Mouse (Mus musculus): ENCODE results near the gene Tyk2. TPM values are rescaled to one million over a fixed set of nuclear protein-coding genes. Genes with fewer than 3 reads are reported as not detected.

The Tyk2 gene
- polyA plus RNA-seq, 1 experiment from 2014 or later = 10.8 TPM

DNA sequence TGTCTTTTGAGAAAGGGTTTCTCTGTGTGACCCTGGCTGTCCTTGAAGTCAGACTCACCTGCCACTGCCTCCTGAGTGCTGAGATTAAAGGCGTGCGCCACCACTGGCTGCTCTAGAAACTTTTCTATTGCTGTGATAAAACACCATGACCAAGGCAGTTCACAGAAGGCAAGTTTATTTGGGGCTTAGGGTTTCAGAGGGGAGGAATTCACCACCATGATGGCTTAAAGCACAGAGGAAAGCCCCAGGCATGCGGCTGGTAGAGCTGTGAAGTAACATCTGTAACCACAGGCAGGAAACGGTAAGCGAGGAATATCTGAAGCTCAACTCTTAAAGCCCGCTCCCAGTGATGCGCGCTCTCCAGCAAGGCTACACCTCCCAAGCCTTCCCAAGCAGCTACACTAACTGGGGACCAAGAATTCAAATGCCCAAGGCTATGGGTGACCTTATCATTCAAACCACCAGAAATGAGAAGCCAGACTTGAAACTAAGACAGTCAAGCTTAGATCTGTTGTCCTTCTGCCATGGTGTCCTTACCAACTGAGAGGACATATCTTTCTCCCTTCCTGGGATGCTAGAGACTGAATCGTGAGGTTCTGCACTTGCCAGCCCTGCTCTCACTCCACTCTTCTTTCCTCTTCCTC lies 2.1 kb upstream of the Tyk2 start:
- no peaks in the 10 kb centered on the region for H3K9me3 ChIP-seq (ENCODE audit: control insufficient read depth, low read length)
- H3K27me3 ChIP-seq (ENCODE audit: control insufficient read depth, insufficient read depth, low read length) = no peaks in the 10 kb centered on the region
- H3K9ac ChIP-seq (ENCODE audit: low read length) = no peak overlapping the region
- H3K4me3 ChIP-seq (ENCODE audit: low read depth, low read length) = no peak overlapping the region
- H3K27ac ChIP-seq (ENCODE audit: low read depth, low read length) = no peak overlapping the region
- peaks cover 3% of the 10 kb centered on the region; the same call in 1 of the 2 replicates for H3K4me1 ChIP-seq (replicated peaks; ENCODE audit: control insufficient read depth, insufficient read depth, low read length)
- H3K36me3 ChIP-seq (ENCODE audit: control insufficient read depth, insufficient read depth, low read length) = no peaks in the 10 kb centered on the region
- no peak for DNase-seq (ENCODE audit: low spot score)
- no peak for ATAC-seq (replicated peaks; ENCODE audit: low FRiP score)
- H3K4me2 ChIP-seq (ENCODE audit: low read depth, low read length, severe bottlenecking) = no peak overlapping the region
- 82% methylated on average over 9 of the region's 9 CpGs for WGBS

DNA sequence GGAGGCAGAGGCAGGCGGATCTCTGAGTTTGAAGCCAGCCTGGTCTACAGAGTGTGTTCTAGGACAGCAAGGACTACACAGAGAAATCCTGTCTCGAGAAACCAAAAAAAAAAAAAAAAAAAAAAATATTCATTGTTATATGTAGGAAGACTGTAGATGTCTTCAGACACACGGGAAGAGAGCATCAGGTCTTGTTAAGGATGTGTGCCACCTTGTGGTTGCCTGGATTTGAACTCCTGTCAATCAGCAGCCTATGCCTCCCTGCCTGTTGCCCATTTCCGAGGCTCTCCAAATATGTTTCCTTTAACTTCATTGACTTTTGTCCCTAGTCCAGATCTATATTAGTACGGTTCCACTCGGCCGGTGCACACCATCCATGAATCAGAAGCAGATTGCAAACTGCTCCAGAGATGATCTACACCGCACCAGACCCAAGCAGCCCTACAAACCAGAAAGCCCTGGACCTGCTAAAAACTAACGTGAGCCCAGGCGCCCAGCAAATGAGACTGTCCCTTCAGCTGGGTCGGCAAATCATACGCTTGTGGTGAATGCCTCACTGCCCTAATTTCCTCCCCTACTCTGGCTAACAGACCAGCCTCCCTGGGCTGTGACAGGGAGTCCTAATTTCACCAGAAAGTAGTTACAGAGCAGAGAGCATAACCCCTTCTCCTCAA lies 1.2 kb upstream of the Tyk2 start:
- peaks cover 3% of the 10 kb centered on the region; the same call in 1 of the 2 replicates for H3K4me1 ChIP-seq (replicated peaks; ENCODE audit: control insufficient read depth, insufficient read depth, low read length)
- DNase-seq (ENCODE audit: low spot score) (no peak), ATAC-seq (replicated peaks; ENCODE audit: low FRiP score) (no peak)
- no peak overlapping the region for H3K9ac ChIP-seq (ENCODE audit: low read length)
- H3K4me3 ChIP-seq (ENCODE audit: low read depth, low read length) = no peak overlapping the region
- no peaks in the 10 kb centered on the region for H3K9me3 ChIP-seq (ENCODE audit: control insufficient read depth, low read length)
- no peaks in the 10 kb centered on the region for H3K36me3 ChIP-seq (ENCODE audit: control insufficient read depth, insufficient read depth, low read length)
- 87% methylated on average over 12 of the region's 12 CpGs for WGBS
- H3K27me3 ChIP-seq (ENCODE audit: control insufficient read depth, insufficient read depth, low read length) = no peaks in the 10 kb centered on the region
- no peak overlapping the region for H3K27ac ChIP-seq (ENCODE audit: low read depth, low read length)
- H3K4me2 ChIP-seq (ENCODE audit: low read depth, low read length, severe bottlenecking) = no peak overlapping the region

DNA sequence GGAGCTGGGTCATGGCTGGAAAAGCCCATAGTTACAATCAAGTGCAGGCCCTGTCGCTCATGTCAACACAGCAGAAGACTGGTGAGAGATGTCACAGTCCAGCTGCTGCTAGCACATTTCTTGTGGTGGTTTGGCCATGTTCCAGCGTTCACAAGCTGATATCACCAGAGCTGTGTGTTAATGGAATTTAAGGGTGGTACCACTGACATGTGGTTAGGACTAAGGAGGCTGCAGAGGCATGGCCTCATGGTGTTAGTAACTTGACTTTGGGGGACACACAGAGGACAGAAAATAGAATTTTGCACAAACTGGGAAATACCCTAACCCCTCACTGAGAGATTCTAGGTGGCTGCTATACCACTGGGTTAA lies 4.8 kb downstream of the Tyk2 start:
- Histone ChIP-seq H3K9me3 (ENCODE audit: control insufficient read depth, low read length) (no peaks in the 10 kb centered on the region), H3K27ac (ENCODE audit: low read depth, low read length) (no peak overlapping the region), H3K36me3 (ENCODE audit: control insufficient read depth, insufficient read depth, low read length) (no peaks in the 10 kb centered on the region), H3K4me1 (replicated peaks; ENCODE audit: control insufficient read depth, insufficient read depth, low read length) (peaks cover 3% of the 10 kb centered on the region; the same call in 1 of the 2 replicates), H3K9ac (ENCODE audit: low read length) (no peak overlapping the region), H3K27me3 (ENCODE audit: control insufficient read depth, insufficient read depth, low read length) (no peaks in the 10 kb centered on the region), H3K4me2 (ENCODE audit: low read depth, low read length, severe bottlenecking) (no peak overlapping the region), H3K4me3 (ENCODE audit: low read depth, low read length) (no peak overlapping the region)
- 88% methylated on average over 2 of the region's 2 CpGs for WGBS
- no peak for ATAC-seq (replicated peaks; ENCODE audit: low FRiP score)
- no peak for DNase-seq (ENCODE audit: low spot score)

DNA sequence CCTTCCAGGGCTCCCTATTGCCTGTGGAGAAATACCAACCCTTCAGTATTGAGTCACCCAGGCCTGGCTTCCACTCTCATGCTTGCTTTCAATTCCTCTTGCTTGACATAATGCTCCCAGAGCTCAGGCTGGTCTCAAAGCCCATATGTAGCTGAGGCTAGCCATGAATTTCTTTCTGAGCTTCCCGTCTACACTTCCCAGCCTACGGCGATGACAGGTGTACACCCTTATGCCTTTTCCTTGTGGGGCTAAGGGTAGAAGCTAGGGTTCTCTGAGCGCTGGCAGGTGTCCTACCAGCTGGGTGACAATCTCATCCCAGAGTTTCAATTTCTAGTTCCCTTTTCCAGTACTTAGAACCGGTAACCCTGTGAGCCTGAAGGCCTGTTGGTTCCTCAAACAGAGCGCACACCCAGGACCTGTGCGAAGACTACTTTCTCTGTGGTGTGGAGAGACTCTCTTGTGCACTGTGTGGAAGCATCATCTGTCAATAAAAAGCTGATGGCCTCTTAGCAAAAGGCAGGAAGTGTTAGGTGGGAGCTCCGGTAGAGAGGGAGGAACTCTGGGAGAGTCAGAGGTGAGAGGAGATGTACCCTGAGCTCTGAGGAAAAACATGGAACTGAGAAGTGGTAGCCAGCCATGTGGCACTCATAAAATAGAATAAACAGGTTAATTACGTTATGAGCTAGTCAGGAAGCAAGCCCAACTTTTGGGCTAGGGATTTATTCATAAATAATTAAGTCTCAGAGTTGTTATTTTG lies 5.4 kb downstream of the Tyk2 start:
- no peak for ATAC-seq (replicated peaks; ENCODE audit: low FRiP score)
- H3K36me3 ChIP-seq (ENCODE audit: control insufficient read depth, insufficient read depth, low read length) = no peaks in the 10 kb centered on the region
- no peak overlapping the region for H3K4me3 ChIP-seq (ENCODE audit: low read depth, low read length)
- H3K9me3 ChIP-seq (ENCODE audit: control insufficient read depth, low read length) = no peaks in the 10 kb centered on the region
- H3K9ac ChIP-seq (ENCODE audit: low read length) = no peak overlapping the region
- 88% methylated on average over 9 of the region's 9 CpGs for WGBS
- no peaks in the 10 kb centered on the region for H3K27me3 ChIP-seq (ENCODE audit: control insufficient read depth, insufficient read depth, low read length)
- H3K27ac ChIP-seq (ENCODE audit: low read depth, low read length) = no peak overlapping the region
- no peak for DNase-seq (ENCODE audit: low spot score)
- no peak overlapping the region for H3K4me2 ChIP-seq (ENCODE audit: low read depth, low read length, severe bottlenecking)
- peaks cover 3% of the 10 kb centered on the region; the same call in 1 of the 2 replicates for H3K4me1 ChIP-seq (replicated peaks; ENCODE audit: control insufficient read depth, insufficient read depth, low read length)

DNA sequence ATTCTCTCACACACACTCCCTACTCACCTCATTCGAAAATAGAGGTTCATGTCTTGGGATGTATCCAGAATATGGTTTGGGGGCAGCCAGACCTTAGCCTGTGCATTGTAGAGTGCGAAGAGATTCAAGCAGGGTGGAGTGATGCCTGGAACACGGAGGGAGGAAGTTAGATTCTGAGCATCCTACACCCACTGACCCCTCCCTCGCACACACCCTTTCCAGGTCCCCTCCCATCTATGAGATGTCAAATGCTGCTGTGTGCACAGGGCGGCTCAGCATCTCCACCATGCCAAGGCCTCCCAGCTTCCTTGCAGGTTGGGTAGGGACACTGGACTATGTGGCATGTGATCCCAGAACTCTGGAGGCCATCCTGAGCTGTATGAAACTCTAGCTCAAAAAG lies 6.2 kb downstream of the Tyk2 start:
- H3K36me3 ChIP-seq (ENCODE audit: control insufficient read depth, insufficient read depth, low read length) = no peaks in the 10 kb centered on the region
- H3K4me1 ChIP-seq (replicated peaks; ENCODE audit: control insufficient read depth, insufficient read depth, low read length) = no peaks in the 10 kb centered on the region
- H3K9me3 ChIP-seq (ENCODE audit: control insufficient read depth, low read length) = no peaks in the 10 kb centered on the region
- 83% methylated on average over 5 of the region's 5 CpGs for WGBS
- H3K4me2 ChIP-seq (ENCODE audit: low read depth, low read length, severe bottlenecking) = no peak overlapping the region
- H3K27ac ChIP-seq (ENCODE audit: low read depth, low read length) = no peak overlapping the region
- no peak overlapping the region for H3K9ac ChIP-seq (ENCODE audit: low read length)
- H3K27me3 ChIP-seq (ENCODE audit: control insufficient read depth, insufficient read depth, low read length) = no peaks in the 10 kb centered on the region
- DNase-seq (ENCODE audit: low spot score) (no peak), ATAC-seq (replicated peaks; ENCODE audit: low FRiP score) (no peak)
- no peak overlapping the region for H3K4me3 ChIP-seq (ENCODE audit: low read depth, low read length)

DNA sequence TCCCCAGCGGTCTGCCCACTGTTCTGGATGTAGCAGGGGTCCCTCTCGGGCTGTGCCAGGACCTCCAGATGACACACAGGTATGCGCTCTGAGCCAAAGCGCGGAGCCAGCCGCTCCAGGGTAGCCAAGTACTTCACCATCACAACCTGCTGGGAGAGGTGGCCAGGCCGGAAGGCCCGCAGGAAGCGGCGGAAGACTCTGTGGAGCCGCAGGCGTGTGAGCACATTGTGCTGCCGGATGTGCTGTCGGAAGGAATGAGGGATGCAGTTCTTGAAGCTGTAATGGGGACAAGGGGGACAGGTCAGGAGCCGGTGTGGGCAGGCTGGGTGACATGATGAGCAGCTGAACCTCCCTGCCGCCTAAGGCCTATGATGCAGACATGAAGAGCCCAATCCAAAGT lies 9.6 kb downstream of the Tyk2 start:
- H3K4me2 ChIP-seq (ENCODE audit: low read depth, low read length, severe bottlenecking) = no peak overlapping the region
- no peaks in the 10 kb centered on the region for H3K4me1 ChIP-seq (replicated peaks; ENCODE audit: control insufficient read depth, insufficient read depth, low read length)
- ATAC-seq (replicated peaks; ENCODE audit: low FRiP score) = no peak
- no peak overlapping the region for H3K4me3 ChIP-seq (ENCODE audit: low read depth, low read length)
- H3K9ac ChIP-seq (ENCODE audit: low read length) = no peak overlapping the region
- no peaks in the 10 kb centered on the region for H3K27me3 ChIP-seq (ENCODE audit: control insufficient read depth, insufficient read depth, low read length)
- no peak for DNase-seq (ENCODE audit: low spot score)
- no peaks in the 10 kb centered on the region for H3K36me3 ChIP-seq (ENCODE audit: control insufficient read depth, insufficient read depth, low read length)
- no peak overlapping the region for H3K27ac ChIP-seq (ENCODE audit: low read depth, low read length)
- 92% methylated on average over 16 of the region's 16 CpGs for WGBS
- no peaks in the 10 kb centered on the region for H3K9me3 ChIP-seq (ENCODE audit: control insufficient read depth, low read length)

DNA sequence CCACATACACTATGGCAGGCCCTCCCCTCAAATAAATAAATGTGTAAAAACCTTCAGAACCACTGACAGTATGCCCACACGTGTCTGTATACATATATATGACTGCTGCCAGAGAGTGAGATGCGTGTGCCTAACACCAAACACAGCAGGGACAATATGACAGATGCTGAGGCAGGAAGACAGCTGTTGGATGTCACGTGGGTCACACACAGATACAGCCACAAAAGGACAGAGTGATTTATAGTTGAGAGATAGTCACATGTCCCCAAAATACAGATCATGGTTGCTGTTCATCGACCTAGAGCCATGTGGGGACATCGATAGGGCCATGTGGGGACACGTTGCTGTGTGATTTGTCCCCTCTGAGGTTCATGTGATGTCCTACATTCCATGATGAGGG lies 14.0 kb downstream of the Tyk2 start:
- no peaks in the 10 kb centered on the region for H3K4me1 ChIP-seq (replicated peaks; ENCODE audit: control insufficient read depth, insufficient read depth, low read length)
- no peaks in the 10 kb centered on the region for H3K36me3 ChIP-seq (ENCODE audit: control insufficient read depth, insufficient read depth, low read length)
- no peak overlapping the region for H3K4me3 ChIP-seq (ENCODE audit: low read depth, low read length)
- no peak overlapping the region for H3K4me2 ChIP-seq (ENCODE audit: low read depth, low read length, severe bottlenecking)
- H3K27ac ChIP-seq (ENCODE audit: low read depth, low read length) = no peak overlapping the region
- H3K9me3 ChIP-seq (ENCODE audit: control insufficient read depth, low read length) = no peaks in the 10 kb centered on the region
- ATAC-seq (replicated peaks; ENCODE audit: low FRiP score) (no peak), DNase-seq (ENCODE audit: low spot score) (no peak)
- H3K27me3 ChIP-seq (ENCODE audit: control insufficient read depth, insufficient read depth, low read length) = no peaks in the 10 kb centered on the region
- WGBS = 92% methylated on average over 6 of the region's 6 CpGs
- H3K9ac ChIP-seq (ENCODE audit: low read length) = no peak overlapping the region

DNA sequence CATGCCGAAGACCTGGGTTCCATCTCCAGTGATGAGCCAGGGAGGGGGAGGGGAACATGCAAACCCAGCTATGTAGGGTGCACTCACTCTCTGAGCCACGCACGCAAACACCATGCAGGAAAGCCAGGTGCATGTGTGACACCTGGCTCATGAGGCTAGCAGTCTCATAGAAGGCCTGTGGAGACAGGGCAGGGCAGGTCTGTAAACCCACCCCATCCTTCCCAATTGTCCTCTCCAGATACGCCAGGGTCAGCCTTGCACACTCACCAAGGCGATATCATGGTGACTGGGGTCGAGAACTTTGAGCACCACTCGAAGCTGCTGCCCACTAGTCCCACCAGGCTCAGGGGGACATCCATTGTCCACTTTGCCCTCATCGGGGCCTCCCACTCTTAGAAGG lies 15.9 kb downstream of the Tyk2 start:
- DNase-seq (ENCODE audit: low spot score) (no peak), ATAC-seq (replicated peaks; ENCODE audit: low FRiP score) (no peak)
- Histone ChIP-seq H3K4me2 (ENCODE audit: low read depth, low read length, severe bottlenecking) (no peak overlapping the region), H3K9ac (ENCODE audit: low read length) (no peak overlapping the region), H3K9me3 (ENCODE audit: control insufficient read depth, low read length) (no peaks in the 10 kb centered on the region), H3K27ac (ENCODE audit: low read depth, low read length) (no peak overlapping the region), H3K4me3 (ENCODE audit: low read depth, low read length) (no peak overlapping the region), H3K4me1 (replicated peaks; ENCODE audit: control insufficient read depth, insufficient read depth, low read length) (no peaks in the 10 kb centered on the region), H3K36me3 (ENCODE audit: control insufficient read depth, insufficient read depth, low read length) (no peaks in the 10 kb centered on the region), H3K27me3 (ENCODE audit: control insufficient read depth, insufficient read depth, low read length) (no peaks in the 10 kb centered on the region)
- WGBS = 95% methylated on average over 8 of the region's 8 CpGs

Data from forebrain, embryonic 11.5 days (tissue).